Mouse (Mus musculus): ENCODE measurements around the gene Lrch4.

DNA sequence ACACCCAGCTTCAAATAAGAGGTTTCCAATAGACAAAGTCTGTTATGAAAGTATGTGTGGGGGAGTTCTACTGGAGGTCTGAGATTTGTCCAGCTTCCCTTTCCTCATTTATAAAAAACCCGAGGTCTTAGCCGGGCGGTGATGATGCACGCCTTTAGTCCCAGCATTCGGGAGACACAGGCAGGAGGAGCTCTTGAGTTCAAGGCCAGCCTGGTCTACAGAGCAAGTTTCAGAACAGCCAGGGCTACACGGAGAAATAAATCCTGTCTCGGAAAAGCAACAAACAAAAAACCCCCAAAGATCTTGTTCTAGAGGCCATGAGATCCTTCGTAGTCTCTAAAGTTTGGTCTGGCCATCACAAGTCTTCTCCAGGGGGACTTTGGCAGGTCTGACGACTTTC, 930 bp upstream of the Lrch4 start:
- TF ChIP-seq POLR2A (IDR thresholded peaks at IDR 0.05; ENCODE audit: control insufficient read depth, extremely low read depth, insufficient read depth, low read length, poor library complexity) (no peak), CTCF (IDR thresholded peaks at IDR 0.05; ENCODE audit: borderline replicate concordance, control insufficient read depth, extremely low read depth, insufficient read depth, low read length, poor library complexity) (no peak)
